Mouse (Mus musculus) heart, postnatal 0 days (tissue): ENCODE measurements around the gene Ncf2. TPM values are rescaled to one million over a fixed set of nuclear protein-coding genes. Genes with fewer than 3 reads are reported as not detected.

Source experiments
- ATAC-seq: fragments of 200-750 bp; cut with Nextera tagmentation; 2 replicates; pipeline ENCODE4 v1.8.0; 2017; ENCODE audit warnings: low read depth, moderate number of reproducible peaks, moderate library complexity; ENCODE audit not compliant: insufficient read depth
- DNase-seq: peaks from one replicate; pipeline ENCODE4 v3.0.0-alpha.2; 2016; ENCODE audit warnings: low spot score
- H3K27ac ChIP-seq: fragments of 300-500 bp; sonication (generic); 2 replicates; pipeline ENCODE4 v1.5.1; 2014; ENCODE audit warnings: low read depth, mild to moderate bottlenecking
- H3K27me3 ChIP-seq: fragments of 300-500 bp; sonication (generic); 2 replicates; pipeline ENCODE4 v1.6.1; 2014; ENCODE audit warnings: low read length, mixed read lengths; ENCODE audit not compliant: control insufficient read depth, insufficient read depth
- H3K36me3 ChIP-seq: fragments of 300-500 bp; sonication (generic); replicated peaks from 2 replicates; pipeline ENCODE4 v1.6.1; 2014; ENCODE audit warnings: low read length, mixed read lengths; ENCODE audit not compliant: control insufficient read depth, insufficient read depth
- H3K4me1 ChIP-seq: fragments of 300-500 bp; sonication (generic); 2 replicates; pipeline ENCODE4 v1.6.1; 2014; ENCODE audit warnings: antibody characterized with exemption; ENCODE audit not compliant: control insufficient read depth, insufficient read depth
- H3K4me2 ChIP-seq: fragments of 300-500 bp; sonication (generic); 2 replicates; pipeline ENCODE4 v1.6.1; 2014; ENCODE audit warnings: low read depth, mild to moderate bottlenecking, low read length, moderate library complexity
- H3K4me3 ChIP-seq: fragments of 300-500 bp; sonication (generic); 2 replicates; pipeline ENCODE4 v1.5.1; 2014; ENCODE audit warnings: low read depth, low read length
- H3K9ac ChIP-seq: fragments of 300-500 bp; sonication (generic); replicated peaks from 2 replicates; pipeline ENCODE4 v1.6.1; 2014; ENCODE audit warnings: low read depth, low read length, mixed read lengths
- H3K9me3 ChIP-seq: fragments of 300-500 bp; sonication (generic); replicated peaks from 2 replicates; pipeline ENCODE4 v1.6.1; 2016; ENCODE audit warnings: low read length; ENCODE audit not compliant: control insufficient read depth
- CTCF ChIP-seq: IDR thresholded peaks from 2 replicates; pipeline ENCODE4 v1.5.1; 2016; ENCODE audit warnings: antibody characterized with exemption, control low read depth, low read depth
- EP300 ChIP-seq: IDR thresholded peaks from 2 replicates; pipeline ENCODE4 v1.6.1; 2016; ENCODE audit warnings: antibody characterized with exemption, low read depth
- WGBS: fragments of 180-500 bp; shearing (Covaris S2); extraction: QIAGEN DNeasy Blood & Tissue Kit; methylation state at CpG from one replicate; pipeline ENCODE4 v1.1.7; 2014; 5-methylcytosine and 5-hydroxymethylcytosine counted together
- polyA plus RNA-seq: library from polyadenylated mRNA; unstranded; fragments of >200 nt; fragmentation: Nextera tagmentation; extraction: Ambion mirVana; gene quantifications from 2 replicates; pipeline ENCODE4 v1.2.1, GENCODE M21; 2015
- total RNA-seq: library from RNA; depleted of rRNA; stranded (reverse); fragments of >200 nt; gene quantifications from 2 replicates; pipeline ENCODE4 v1.2.3, GENCODE M21; 2014; ENCODE audit warnings: low replicate concordance

Gene Ncf2
- total and polyA plus RNA-seq, 2 experiments from 2014 or later, result 1.6 to 2.3 TPM

DNA sequence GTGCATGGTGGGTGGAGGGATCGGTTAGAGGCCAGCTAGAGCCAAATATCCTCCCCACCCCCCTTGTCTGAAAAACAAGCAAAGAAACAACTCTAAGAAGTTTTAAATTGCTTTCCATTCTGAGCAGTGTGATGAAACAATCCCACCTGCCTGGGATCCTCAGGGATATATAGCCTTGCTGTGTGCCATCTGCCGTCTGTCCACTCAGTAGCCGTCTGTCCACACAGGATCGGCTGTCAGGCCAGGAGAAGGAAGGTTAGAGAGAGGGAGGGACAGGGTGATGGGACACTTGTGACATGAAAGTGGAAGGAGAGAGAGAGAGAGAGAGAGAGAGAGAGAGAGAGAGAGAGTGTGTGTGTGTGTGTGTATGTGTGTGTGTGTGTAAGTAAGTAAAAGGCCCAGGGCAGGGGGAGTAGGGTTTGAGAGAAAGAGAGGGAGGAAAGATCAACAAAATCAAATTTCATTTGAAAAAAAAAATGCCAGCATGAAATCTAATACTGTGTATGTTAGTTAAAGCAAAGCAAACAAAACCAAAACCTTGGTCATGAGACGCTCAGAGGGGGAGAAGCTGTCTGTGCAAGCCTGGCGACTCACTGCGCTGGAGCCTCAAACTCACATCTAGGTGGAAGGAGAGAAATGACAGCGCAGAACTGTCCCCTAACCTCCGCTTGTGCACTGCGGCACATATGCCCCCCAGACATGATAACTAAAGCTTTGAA, 28.8 kb downstream of the Ncf2 start:
- Histone ChIP-seq H3K4me1 (no peaks in the 10 kb centered on the region), H3K9ac (no peak overlapping the region), H3K9me3 (no peaks in the 10 kb centered on the region), H3K27ac (no peak overlapping the region), H3K4me2 (no peak overlapping the region), H3K36me3 (no peaks in the 10 kb centered on the region), H3K4me3 (no peak overlapping the region), H3K27me3 (no peaks in the 10 kb centered on the region)
- 78% methylated on average over 10 of the region's 10 CpGs for WGBS
- TF ChIP-seq CTCF (no peak), EP300 (no peak)
- no peak for DNase-seq
- no peak for ATAC-seq

- Histone ChIP-seq H3K27ac (no peak overlapping the region), H3K9me3 (no peaks in the 10 kb centered on the region), H3K4me2 (no peak overlapping the region), H3K4me3 (no peak overlapping the region), H3K27me3 (no peaks in the 10 kb centered on the region), H3K4me1 (no peaks in the 10 kb centered on the region), H3K9ac (no peak overlapping the region), H3K36me3 (peaks cover 3% of the 10 kb centered on the region; the same call in 1 of the 2 replicates)
- TF ChIP-seq CTCF (no peak), EP300 (no peak)
- DNase-seq (no peak), ATAC-seq (no peak)
- 87% methylated on average over 9 of the region's 9 CpGs for WGBS
Observed at GRCm38 (mm10) chr1:152830054-152830453, 30.1 kb downstream of the Ncf2 start.

DNA sequence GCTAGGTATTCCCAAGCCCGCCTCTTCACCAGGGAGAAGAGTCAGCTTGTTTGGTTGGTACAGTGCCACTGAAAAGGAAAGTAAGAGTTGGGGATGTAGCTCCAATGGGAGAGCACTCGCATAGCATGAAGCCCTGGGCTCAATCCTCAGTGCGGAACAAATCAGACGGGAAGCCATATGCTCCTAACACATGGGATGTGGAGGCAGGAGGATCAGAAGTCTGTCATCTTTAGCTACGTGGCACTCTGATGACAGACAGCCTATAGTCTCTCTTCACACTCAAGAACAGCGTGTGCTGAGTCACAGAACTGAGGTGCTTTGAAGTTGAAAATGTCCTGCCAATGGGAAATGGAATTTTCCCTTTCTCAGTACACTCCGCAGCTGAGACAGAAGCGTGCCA, 31.0 kb downstream of the Ncf2 start:
- H3K4me2 ChIP-seq, result no peak overlapping the region
- no peak overlapping the region for H3K27ac ChIP-seq
- H3K4me1 ChIP-seq, result no peaks in the 10 kb centered on the region
- WGBS, result 81% methylated on average over 8 of the region's 8 CpGs
- H3K9me3 ChIP-seq, result no peaks in the 10 kb centered on the region
- ATAC-seq, result no peak
- no peak for DNase-seq
- TF ChIP-seq CTCF (no peak), EP300 (no peak)
- no peak overlapping the region for H3K4me3 ChIP-seq
- H3K27me3 ChIP-seq, result no peaks in the 10 kb centered on the region
- H3K36me3 ChIP-seq, result peaks cover 11% of the 10 kb centered on the region
- no peak overlapping the region for H3K9ac ChIP-seq

- DNase-seq (no peak), ATAC-seq (no peak)
- H3K36me3 ChIP-seq, result peaks cover 18% of the 10 kb centered on the region
- H3K4me3 ChIP-seq, result no peak overlapping the region
- no peaks in the 10 kb centered on the region for H3K9me3 ChIP-seq
- H3K9ac ChIP-seq, result no peak overlapping the region
- H3K4me2 ChIP-seq, result no peak overlapping the region
- no peak overlapping the region for H3K27ac ChIP-seq
- no peaks in the 10 kb centered on the region for H3K4me1 ChIP-seq
- 69% methylated on average over 5 of the region's 5 CpGs for WGBS
- no peaks in the 10 kb centered on the region for H3K27me3 ChIP-seq
- TF ChIP-seq EP300 (no peak), CTCF (no peak)
Observed at GRCm38 (mm10) chr1:152831619-152832018, 31.6 kb downstream of the Ncf2 start.

DNA sequence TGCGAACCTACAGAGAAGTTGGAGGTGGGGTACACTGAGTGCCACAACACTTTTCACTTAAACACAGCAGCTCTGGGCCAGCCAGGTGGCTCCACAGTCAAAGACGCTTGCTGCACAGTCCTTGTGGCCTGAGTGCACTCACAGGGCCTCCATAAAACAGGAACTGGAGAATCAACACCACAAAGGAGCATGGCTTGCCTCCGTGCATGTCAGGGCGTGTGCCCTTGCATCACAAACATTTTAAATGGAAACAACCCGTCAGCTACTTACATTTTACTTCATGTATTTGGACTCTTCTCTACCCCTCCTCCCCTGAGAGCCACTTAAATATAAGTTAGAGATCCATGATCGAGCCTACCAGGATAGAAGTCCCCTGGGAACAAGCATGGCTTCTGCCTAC, 32.3 kb downstream of the Ncf2 start:
- ATAC-seq (no peak), DNase-seq (no peak)
- Histone ChIP-seq H3K9ac (no peak overlapping the region), H3K4me3 (no peak overlapping the region), H3K9me3 (no peaks in the 10 kb centered on the region), H3K36me3 (peaks cover 25% of the 10 kb centered on the region), H3K27me3 (no peaks in the 10 kb centered on the region), H3K4me1 (no peaks in the 10 kb centered on the region), H3K4me2 (no peak overlapping the region), H3K27ac (no peak overlapping the region)
- WGBS, result 85% methylated on average over 6 of the region's 6 CpGs
- TF ChIP-seq CTCF (no peak), EP300 (no peak)

DNA sequence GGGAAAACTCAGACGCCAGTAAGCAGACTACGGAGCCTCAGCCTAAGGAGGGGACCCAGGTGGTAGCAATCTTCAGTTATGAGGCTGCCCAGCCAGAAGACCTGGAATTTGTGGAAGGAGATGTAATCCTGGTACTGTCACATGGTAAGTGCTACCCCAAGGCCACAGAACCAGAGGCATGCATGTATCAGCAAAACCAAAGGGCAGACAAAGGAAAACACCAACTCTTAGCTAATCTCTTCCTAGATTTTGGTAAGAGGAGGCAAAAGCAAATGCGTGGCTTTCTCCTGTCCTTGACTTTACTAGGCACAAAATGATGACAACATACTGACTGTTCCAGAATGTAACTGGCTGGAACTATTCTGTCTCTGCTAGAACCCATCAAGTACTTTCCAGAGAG, 35.1 kb downstream of the Ncf2 start:
- Histone ChIP-seq H3K27me3 (no peaks in the 10 kb centered on the region), H3K9me3 (no peaks in the 10 kb centered on the region), H3K36me3 (peaks cover 50% of the 10 kb centered on the region), H3K9ac (no peak overlapping the region), H3K4me1 (no peaks in the 10 kb centered on the region), H3K27ac (no peak overlapping the region), H3K4me2 (no peak overlapping the region), H3K4me3 (no peak overlapping the region)
- no peak for ATAC-seq
- TF ChIP-seq CTCF (no peak), EP300 (no peak)
- no peak for DNase-seq
- WGBS, result 93% methylated on average over 3 of the region's 3 CpGs
